Mouse (Mus musculus): Measurements from ENCODE around the gene Ssh2. TPM values are rescaled to one million over a fixed set of nuclear protein-coding genes. Genes with fewer than 3 reads are reported as not detected.

Gene Ssh2
- polyA plus RNA-seq (2015; fragmentation: Nextera tagmentation; extraction: Ambion mirVana) = 13.8 and 17.7 TPM in 2 replicates

GRCm38 (mm10) chr11:77215951-77216760 lies at the start of gene Ssh2:
Ssh2 (plus strand) TSS chr11:77216287.
- ATAC-seq = peak; percentile 88
- no peaks in the 10 kb centered on the region for H3K9me3 ChIP-seq (ENCODE audit: control insufficient read depth, low read length)
- peak within 1 kb of the TSS; percentile 99 for H3K27ac ChIP-seq (ENCODE audit: low read depth, low read length)
- H3K4me3 ChIP-seq (ENCODE audit: low read length) = peak within 1 kb of the TSS; percentile 94
- WGBS = 0% methylated on average over 63 of the region's 82 CpGs
- no peaks in the 10 kb centered on the region for H3K27me3 ChIP-seq (replicated peaks; ENCODE audit: control insufficient read depth, insufficient read depth, low read length)
- H3K9ac ChIP-seq (ENCODE audit: low read depth, low read length) = peak within 1 kb of the TSS; percentile 97
- H3K36me3 ChIP-seq (ENCODE audit: control insufficient read depth, insufficient read depth, low read length) = no peaks in the 10 kb centered on the region
- H3K4me2 ChIP-seq (ENCODE audit: low read length) = peak within 1 kb of the TSS; percentile 83
- peaks cover 17% of the 10 kb centered on the region for H3K4me1 ChIP-seq (ENCODE audit: control insufficient read depth, insufficient read depth, low read depth, low read length)

- H3K27ac ChIP-seq (ENCODE audit: low read depth, low read length) = no peak overlapping the region
- no peaks in the 10 kb centered on the region for H3K27me3 ChIP-seq (replicated peaks; ENCODE audit: control insufficient read depth, insufficient read depth, low read length)
- no peak overlapping the region for H3K4me2 ChIP-seq (ENCODE audit: low read length)
- H3K4me1 ChIP-seq (ENCODE audit: control insufficient read depth, insufficient read depth, low read depth, low read length) = no peaks in the 10 kb centered on the region
- no peak for ATAC-seq
- no peaks in the 10 kb centered on the region for H3K36me3 ChIP-seq (ENCODE audit: control insufficient read depth, insufficient read depth, low read length)
- no peak overlapping the region for H3K9ac ChIP-seq (ENCODE audit: low read depth, low read length)
- no peaks in the 10 kb centered on the region for H3K9me3 ChIP-seq (ENCODE audit: control insufficient read depth, low read length)
- no peak overlapping the region for H3K4me3 ChIP-seq (ENCODE audit: low read length)
- WGBS = 34% methylated on average over 4 of the region's 4 CpGs
These were observed 42.4 kb upstream of the Ssh2 start for GRCm38 (mm10) chr11:77173731-77174130.

- Histone ChIP-seq H3K4me3 (ENCODE audit: low read length) (no peak overlapping the region), H3K27me3 (replicated peaks; ENCODE audit: control insufficient read depth, insufficient read depth, low read length) (no peaks in the 10 kb centered on the region), H3K9ac (ENCODE audit: low read depth, low read length) (no peak overlapping the region), H3K4me1 (ENCODE audit: control insufficient read depth, insufficient read depth, low read depth, low read length) (no peaks in the 10 kb centered on the region), H3K9me3 (ENCODE audit: control insufficient read depth, low read length) (no peaks in the 10 kb centered on the region), H3K27ac (ENCODE audit: low read depth, low read length) (no peak overlapping the region), H3K36me3 (ENCODE audit: control insufficient read depth, insufficient read depth, low read length) (no peaks in the 10 kb centered on the region), H3K4me2 (ENCODE audit: low read length) (no peak overlapping the region)
- 66% methylated on average over 7 of the region's 7 CpGs for WGBS
- no peak for ATAC-seq
These were observed 41.6 kb upstream of the Ssh2 start for GRCm38 (mm10) chr11:77174531-77174930.

- H3K9ac ChIP-seq (ENCODE audit: low read depth, low read length) = no peak overlapping the region
- H3K9me3 ChIP-seq (ENCODE audit: control insufficient read depth, low read length) = no peaks in the 10 kb centered on the region
- no peaks in the 10 kb centered on the region for H3K27me3 ChIP-seq (replicated peaks; ENCODE audit: control insufficient read depth, insufficient read depth, low read length)
- no peak for ATAC-seq
- no peak overlapping the region for H3K27ac ChIP-seq (ENCODE audit: low read depth, low read length)
- no peak overlapping the region for H3K4me2 ChIP-seq (ENCODE audit: low read length)
- H3K4me1 ChIP-seq (ENCODE audit: control insufficient read depth, insufficient read depth, low read depth, low read length) = no peaks in the 10 kb centered on the region
- WGBS = 81% methylated on average over 3 of the region's 3 CpGs
- H3K4me3 ChIP-seq (ENCODE audit: low read length) = no peak overlapping the region
- H3K36me3 ChIP-seq (ENCODE audit: control insufficient read depth, insufficient read depth, low read length) = no peaks in the 10 kb centered on the region
These were observed 36.3 kb upstream of the Ssh2 start for GRCm38 (mm10) chr11:77179771-77180170.

- H3K27me3 ChIP-seq (replicated peaks; ENCODE audit: control insufficient read depth, insufficient read depth, low read length) = no peaks in the 10 kb centered on the region
- H3K4me2 ChIP-seq (ENCODE audit: low read length) = no peak overlapping the region
- WGBS = 38% methylated on average over 4 of the region's 4 CpGs
- H3K27ac ChIP-seq (ENCODE audit: low read depth, low read length) = no peak overlapping the region
- H3K9me3 ChIP-seq (ENCODE audit: control insufficient read depth, low read length) = no peaks in the 10 kb centered on the region
- no peak overlapping the region for H3K4me3 ChIP-seq (ENCODE audit: low read length)
- no peak for ATAC-seq
- H3K9ac ChIP-seq (ENCODE audit: low read depth, low read length) = no peak overlapping the region
- no peaks in the 10 kb centered on the region for H3K36me3 ChIP-seq (ENCODE audit: control insufficient read depth, insufficient read depth, low read length)
- no peaks in the 10 kb centered on the region for H3K4me1 ChIP-seq (ENCODE audit: control insufficient read depth, insufficient read depth, low read depth, low read length)
These were observed 35.2 kb upstream of the Ssh2 start for GRCm38 (mm10) chr11:77180886-77181285.

- 80% methylated on average over 5 of the region's 5 CpGs for WGBS
- H3K27me3 ChIP-seq (replicated peaks; ENCODE audit: control insufficient read depth, insufficient read depth, low read length) = no peaks in the 10 kb centered on the region
- H3K4me3 ChIP-seq (ENCODE audit: low read length) = no peak overlapping the region
- no peak overlapping the region for H3K9ac ChIP-seq (ENCODE audit: low read depth, low read length)
- H3K4me1 ChIP-seq (ENCODE audit: control insufficient read depth, insufficient read depth, low read depth, low read length) = no peaks in the 10 kb centered on the region
- H3K36me3 ChIP-seq (ENCODE audit: control insufficient read depth, insufficient read depth, low read length) = no peaks in the 10 kb centered on the region
- no peaks in the 10 kb centered on the region for H3K9me3 ChIP-seq (ENCODE audit: control insufficient read depth, low read length)
- ATAC-seq = no peak
- H3K4me2 ChIP-seq (ENCODE audit: low read length) = no peak overlapping the region
- no peak overlapping the region for H3K27ac ChIP-seq (ENCODE audit: low read depth, low read length)
These were observed 34.6 kb upstream of the Ssh2 start for GRCm38 (mm10) chr11:77181528-77181927.

GRCm38 (mm10) chr11:77182041-77182440 lies 34.0 kb upstream of the Ssh2 start:
- no peaks in the 10 kb centered on the region for H3K4me1 ChIP-seq (ENCODE audit: control insufficient read depth, insufficient read depth, low read depth, low read length)
- 81% methylated on average over 2 of the region's 2 CpGs for WGBS
- no peak overlapping the region for H3K4me3 ChIP-seq (ENCODE audit: low read length)
- no peak overlapping the region for H3K9ac ChIP-seq (ENCODE audit: low read depth, low read length)
- ATAC-seq = no peak
- H3K36me3 ChIP-seq (ENCODE audit: control insufficient read depth, insufficient read depth, low read length) = no peaks in the 10 kb centered on the region
- no peaks in the 10 kb centered on the region for H3K27me3 ChIP-seq (replicated peaks; ENCODE audit: control insufficient read depth, insufficient read depth, low read length)
- no peaks in the 10 kb centered on the region for H3K9me3 ChIP-seq (ENCODE audit: control insufficient read depth, low read length)
- no peak overlapping the region for H3K4me2 ChIP-seq (ENCODE audit: low read length)
- no peak overlapping the region for H3K27ac ChIP-seq (ENCODE audit: low read depth, low read length)

- no peak overlapping the region for H3K9ac ChIP-seq (ENCODE audit: low read depth, low read length)
- no peaks in the 10 kb centered on the region for H3K9me3 ChIP-seq (ENCODE audit: control insufficient read depth, low read length)
- no peaks in the 10 kb centered on the region for H3K4me1 ChIP-seq (ENCODE audit: control insufficient read depth, insufficient read depth, low read depth, low read length)
- H3K4me3 ChIP-seq (ENCODE audit: low read length) = no peak overlapping the region
- WGBS = 47% methylated on average over 2 of the region's 2 CpGs
- no peaks in the 10 kb centered on the region for H3K36me3 ChIP-seq (ENCODE audit: control insufficient read depth, insufficient read depth, low read length)
- no peak for ATAC-seq
- H3K27ac ChIP-seq (ENCODE audit: low read depth, low read length) = no peak overlapping the region
- H3K27me3 ChIP-seq (replicated peaks; ENCODE audit: control insufficient read depth, insufficient read depth, low read length) = no peaks in the 10 kb centered on the region
- no peak overlapping the region for H3K4me2 ChIP-seq (ENCODE audit: low read length)
These were observed 33.5 kb upstream of the Ssh2 start for GRCm38 (mm10) chr11:77182616-77183015.

- Histone ChIP-seq H3K27ac (ENCODE audit: low read depth, low read length) (no peak overlapping the region), H3K4me3 (ENCODE audit: low read length) (no peak overlapping the region), H3K9me3 (ENCODE audit: control insufficient read depth, low read length) (no peaks in the 10 kb centered on the region), H3K4me2 (ENCODE audit: low read length) (no peak overlapping the region), H3K36me3 (ENCODE audit: control insufficient read depth, insufficient read depth, low read length) (no peaks in the 10 kb centered on the region), H3K27me3 (replicated peaks; ENCODE audit: control insufficient read depth, insufficient read depth, low read length) (no peaks in the 10 kb centered on the region), H3K4me1 (ENCODE audit: control insufficient read depth, insufficient read depth, low read depth, low read length) (no peaks in the 10 kb centered on the region), H3K9ac (ENCODE audit: low read depth, low read length) (no peak overlapping the region)
- no peak for ATAC-seq
- WGBS = 55% methylated on average over 2 of the region's 2 CpGs
These were observed 31.2 kb upstream of the Ssh2 start for GRCm38 (mm10) chr11:77184926-77185325.
